Mouse (Mus musculus) cerebellum, postnatal 14 days (tissue): ENCODE results near the gene Fmc1.
A peak's percentile ranks its signal among the peaks of the same experiment; 100 is the strongest.
"Not testable (repeated sequence)": the region's sequence is repeated elsewhere in the genome, so short reads cannot be mapped to it uniquely, and the experiment has no call there.

Source experiments
- DNase-seq, 2 experiments: peaks; one replicate each; pipeline ENCODE4 v3.0.0; 2021; ENCODE audit warnings: mixed read lengths in 2 of 2

The Fmc1 gene

DNA sequence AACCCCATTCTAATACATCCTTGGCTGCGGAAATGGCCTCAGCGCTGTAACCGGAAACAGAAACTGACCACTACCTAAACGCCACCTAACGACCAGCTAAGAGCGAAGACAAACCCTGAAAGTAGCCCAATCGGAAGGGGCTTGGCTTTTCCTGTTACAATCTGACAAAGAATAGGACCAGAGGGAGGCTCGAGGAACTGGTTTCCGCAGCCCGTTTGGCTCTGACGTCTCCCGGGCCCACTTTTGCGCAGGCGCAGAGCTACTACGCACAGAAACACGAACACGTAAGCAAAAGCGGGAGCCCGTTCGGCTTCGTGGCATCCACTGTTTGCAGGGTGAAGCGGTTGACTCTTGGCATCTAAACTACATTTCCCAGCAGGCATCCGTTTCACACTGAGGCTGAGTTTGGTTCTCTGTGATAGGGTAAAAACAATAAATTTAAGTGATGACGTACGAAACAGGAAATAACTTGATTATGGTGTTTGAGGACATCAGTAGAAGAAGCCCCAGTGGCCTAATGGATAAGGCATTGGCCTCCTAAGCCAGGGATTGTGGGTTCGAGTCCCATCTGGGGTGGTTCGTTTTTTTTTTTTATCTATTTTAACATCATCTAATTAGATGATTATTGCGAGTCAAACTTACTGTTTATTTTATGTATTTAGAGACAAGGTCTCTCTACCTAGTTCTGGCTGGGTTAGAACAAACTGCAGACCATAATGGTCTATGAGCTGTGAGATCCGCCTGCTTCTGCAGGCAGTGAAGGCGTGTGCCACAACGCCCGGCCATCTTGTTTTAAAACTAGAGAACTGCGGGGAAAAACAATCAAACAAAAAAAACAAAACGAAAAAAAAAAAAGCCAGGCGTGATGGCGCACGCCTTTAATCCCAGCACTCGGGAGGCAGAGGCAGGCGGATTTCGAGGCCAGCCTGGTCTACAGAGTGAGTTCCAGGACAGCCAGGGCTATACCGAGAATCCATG is at the start of gene Fmc1:
Gene Fmc1 (plus strand): TSS at position 75 of the 978 bp plus-strand sequence.
- peak; percentile 98 to 99 for DNase-seq

- peak; percentile 55 to 70 for DNase-seq
Observed at GRCm38 (mm10) chr6:38492550-38492949, 40.8 kb upstream of the Fmc1 start.

DNA sequence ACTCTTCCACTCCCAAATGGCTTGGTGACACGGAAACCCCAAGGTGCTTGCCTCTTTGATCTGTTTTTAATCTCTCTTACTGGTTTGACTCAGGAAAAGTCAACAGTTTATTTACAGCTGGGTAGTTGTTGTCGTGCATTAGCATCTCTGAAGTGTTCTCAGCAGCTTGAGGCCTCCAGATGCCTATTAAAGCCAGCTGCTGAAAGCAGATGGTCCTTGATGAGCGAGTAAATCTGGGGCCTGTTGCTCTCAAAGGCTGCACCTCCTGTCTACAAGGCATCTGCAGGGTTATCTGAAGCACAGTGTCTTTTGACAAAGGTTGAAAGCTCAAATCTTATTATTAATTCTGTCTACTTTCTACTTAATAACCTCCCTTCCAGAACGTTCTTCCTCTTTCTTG is 37.7 kb upstream of the Fmc1 start:
- DNase-seq: no peak

GRCm38 (mm10) chr6:38512096-38512495 is 21.2 kb upstream of the Fmc1 start:
- no peak for DNase-seq

DNA sequence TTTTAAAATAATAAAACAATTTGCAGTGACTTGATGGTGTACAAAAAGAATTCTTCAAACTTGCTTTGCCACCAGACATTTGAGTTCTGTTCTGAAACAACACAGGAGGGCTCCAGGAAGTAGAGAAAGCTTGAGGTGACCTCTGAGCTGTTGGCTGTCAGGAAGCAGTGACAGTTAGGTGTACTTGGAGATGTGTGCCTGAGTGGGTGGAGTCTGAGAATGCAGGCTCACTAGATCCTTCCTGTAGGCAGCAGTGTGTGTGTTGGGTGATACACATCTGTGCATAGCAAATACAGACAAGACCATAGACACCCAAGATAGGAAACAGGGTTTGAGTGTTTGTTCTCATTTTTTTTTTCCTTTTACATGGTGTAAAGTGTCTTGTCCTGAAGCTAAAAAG is 20.5 kb upstream of the Fmc1 start:
- DNase-seq: no peak

- DNase-seq: no peak
Observed at GRCm38 (mm10) chr6:38515201-38515600, 18.1 kb upstream of the Fmc1 start.

DNA sequence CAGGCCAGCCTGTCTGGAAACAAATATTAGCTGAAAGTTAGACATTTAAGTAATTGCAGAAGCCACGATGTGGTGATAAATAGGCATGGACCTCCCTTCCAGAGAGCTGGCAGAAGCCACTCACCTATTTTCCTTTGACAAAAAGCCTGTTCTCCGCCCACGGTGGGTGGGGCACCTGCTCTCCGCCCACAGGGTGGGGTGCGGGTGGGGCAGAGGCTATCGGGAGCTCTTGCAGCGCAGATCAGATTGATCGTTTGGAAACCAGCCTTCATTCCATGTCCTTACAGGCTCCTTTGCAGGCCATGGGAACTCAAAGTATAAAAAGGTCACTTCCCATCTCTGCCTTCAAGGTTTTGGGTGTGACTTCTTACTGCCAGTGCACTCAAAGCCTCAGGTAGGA is 9.5 kb upstream of the Fmc1 start:
- DNase-seq: no peak

- peak in 1 of 2 experiments; percentile 20 for DNase-seq
Observed at GRCm38 (mm10) chr6:38531211-38531820, 2.0 kb upstream of the Fmc1 start.

DNA sequence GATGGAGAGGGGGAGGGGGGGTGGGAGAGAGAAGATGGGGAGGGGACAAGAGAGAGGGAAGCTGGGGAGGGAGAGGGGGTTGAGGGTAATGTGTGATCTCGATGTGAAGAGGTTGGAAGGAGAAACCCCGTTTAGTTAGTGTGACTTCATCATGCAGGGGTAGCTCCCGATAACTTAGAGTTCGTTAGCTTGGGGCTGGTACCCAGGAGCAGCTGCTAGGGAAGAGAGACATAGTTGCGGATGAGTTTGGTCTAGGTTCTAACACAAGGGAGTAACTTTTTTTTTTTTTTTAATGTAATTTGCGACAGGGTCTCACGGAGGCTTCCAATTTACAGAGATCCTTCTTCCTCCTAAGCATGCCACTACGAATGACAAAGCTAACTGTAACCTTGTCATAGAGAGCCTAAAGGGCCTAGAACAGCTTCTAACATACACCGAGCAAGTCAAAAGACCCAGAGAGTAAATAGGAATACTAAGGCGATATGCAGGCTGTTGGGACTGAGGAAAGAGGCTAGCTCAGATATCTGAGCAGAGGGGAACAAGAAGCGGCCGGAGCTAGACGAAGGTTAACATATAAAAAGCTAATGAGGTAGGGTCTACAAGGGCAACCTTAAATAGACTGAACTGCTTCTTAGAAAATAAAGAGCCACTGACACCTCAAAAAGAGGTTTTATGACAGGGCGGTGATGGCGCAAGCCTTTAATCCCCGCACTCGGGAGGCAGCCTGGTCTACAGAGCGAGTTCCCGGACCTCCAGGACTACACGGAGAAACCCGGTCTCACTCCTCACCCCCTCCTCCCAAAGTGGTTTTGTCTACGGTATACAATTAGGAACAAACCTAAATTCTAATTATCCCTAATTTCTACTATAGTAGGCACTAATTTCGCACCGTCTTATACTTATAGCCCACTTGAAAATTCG is 542 bp upstream of the Fmc1 start:
- peak in 1 of 2 experiments; percentile 63 for DNase-seq

- peak; percentile 100 for DNase-seq
Observed at GRCm38 (mm10) chr6:38534640-38535365, 1.5 kb downstream of the Fmc1 start.

DNA sequence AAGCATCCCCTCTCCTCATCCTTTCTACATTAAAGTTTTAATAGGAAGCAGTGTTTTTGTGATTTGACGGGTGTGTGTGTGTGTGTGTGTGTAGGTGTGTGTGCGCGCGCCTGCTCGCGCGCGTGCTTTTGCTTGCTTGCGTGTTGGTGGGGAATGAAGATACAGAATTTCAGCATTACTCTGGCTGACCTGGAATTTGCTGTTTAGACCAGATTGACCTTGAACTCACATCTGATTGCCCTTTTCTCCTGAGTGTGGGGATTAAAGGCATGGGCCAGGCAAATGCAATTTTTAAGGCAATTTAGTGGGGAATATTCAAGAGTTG is 2.0 kb downstream of the Fmc1 start:
- no peak for DNase-seq

GRCm38 (mm10) chr6:38535788-38536187 is 2.5 kb downstream of the Fmc1 start:
- DNase-seq: no peak

DNA sequence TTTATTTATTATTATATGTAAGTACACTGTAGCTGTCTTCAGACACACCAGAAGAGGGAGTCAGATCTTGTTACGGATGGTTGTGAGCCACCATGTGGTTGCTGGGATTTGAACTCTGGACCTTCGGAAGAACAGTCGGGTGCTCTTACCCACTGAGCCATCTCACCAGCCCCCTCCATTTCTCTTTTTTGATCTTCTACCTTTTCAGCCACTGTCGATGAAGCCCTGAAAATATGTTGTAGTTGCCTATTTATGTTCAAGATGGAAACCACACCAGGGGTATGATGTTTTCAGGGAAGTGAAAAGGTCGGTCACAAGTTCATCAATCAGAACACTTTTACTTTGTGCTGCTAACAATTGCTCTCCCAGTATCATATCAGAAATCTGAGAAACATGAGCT is 10.8 kb downstream of the Fmc1 start:
- DNase-seq: not testable (repeated sequence)

DNA sequence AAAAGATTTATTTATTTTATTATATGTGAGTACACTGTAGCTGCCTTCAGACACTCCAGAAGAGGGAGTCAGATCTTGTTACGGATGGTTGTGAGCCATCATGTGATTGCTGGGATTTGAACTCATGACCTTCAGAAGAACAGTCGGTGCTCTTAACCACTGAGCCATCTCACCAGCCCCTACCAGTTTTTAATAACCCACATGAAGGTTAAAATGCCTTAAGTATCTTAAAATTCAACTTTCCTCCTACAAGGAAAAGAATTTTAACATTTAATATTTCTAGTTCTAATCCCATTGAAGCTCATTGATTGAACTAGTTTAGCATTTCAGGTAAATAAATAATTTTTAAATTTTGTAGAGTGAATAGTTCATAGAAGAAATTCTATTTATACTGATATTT is 13.7 kb downstream of the Fmc1 start:
- DNase-seq: not testable (repeated sequence)

- DNase-seq: no peak
Observed at GRCm38 (mm10) chr6:38547707-38548106, 14.4 kb downstream of the Fmc1 start.

DNA sequence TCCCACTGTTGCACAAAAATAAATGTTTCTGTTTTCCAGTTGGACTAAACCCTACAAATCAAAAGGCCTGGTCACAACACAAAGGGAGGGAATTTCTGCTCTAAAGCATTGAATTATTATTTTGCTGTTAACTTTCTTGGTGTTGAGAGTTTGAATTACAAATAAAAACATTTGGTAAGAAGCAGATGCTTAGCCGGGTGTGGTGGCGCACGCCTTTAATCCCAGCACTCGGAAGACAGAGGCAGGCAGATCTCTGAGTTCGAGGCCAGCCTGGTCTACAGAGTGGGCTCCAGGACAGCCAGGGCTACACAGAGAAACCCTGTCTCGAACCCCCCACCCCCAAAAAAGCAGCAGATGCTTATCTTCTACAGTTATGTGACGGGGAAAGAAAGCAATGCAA is 15.3 kb downstream of the Fmc1 start:
- not testable (repeated sequence) for DNase-seq

GRCm38 (mm10) chr6:38549840-38550239 is 16.5 kb downstream of the Fmc1 start:
- DNase-seq: peak in 1 of 2 experiments; percentile 17

GRCm38 (mm10) chr6:38550250-38551061 is 17.2 kb downstream of the Fmc1 start:
- peak; percentile 82 to 84 for DNase-seq

GRCm38 (mm10) chr6:38551062-38551988 is 18.0 kb downstream of the Fmc1 start, which contains the start of gene Luc7l2:
Luc7l2 (plus strand) TSS chr6:38551334.
- DNase-seq: peak; percentile 97 to 99

- peak; percentile 99 for DNase-seq
Observed at GRCm38 (mm10) chr6:38551989-38552635, 18.8 kb downstream of the Fmc1 start.
